Mouse (Mus musculus): ENCODE data around the gene Pclo.

DNA sequence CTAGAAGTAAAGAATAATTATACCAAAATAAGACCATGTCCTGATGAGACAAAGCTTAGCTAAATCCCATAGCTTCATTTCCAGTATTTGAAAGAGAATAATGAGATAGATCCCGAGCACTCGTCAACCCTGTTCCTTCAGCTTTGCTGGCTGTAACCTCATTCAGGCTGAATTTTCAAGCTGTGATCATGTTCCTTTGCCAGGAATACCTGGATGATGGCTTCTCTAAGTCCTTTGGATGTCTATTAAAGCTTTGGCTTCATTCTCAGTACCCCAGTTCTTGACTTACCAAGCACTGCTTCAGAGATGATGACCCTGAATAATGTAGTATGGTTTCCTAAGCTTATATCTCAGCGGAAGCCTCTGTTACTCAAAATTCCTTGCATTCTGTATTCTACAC, 131.1 kb downstream of the Pclo start:
- TF ChIP-seq CTCF (conservative IDR thresholded peaks at IDR 0.05; ENCODE audit: low read length): no peak
- TF ChIP-seq POU5F1 (IDR thresholded peaks at IDR 0.05; ENCODE audit: borderline replicate concordance, low read length): no peak
- no peak for TF ChIP-seq NANOG (IDR thresholded peaks at IDR 0.05; ENCODE audit: borderline replicate concordance, low read length)
